Mouse (Mus musculus): Measurements from ENCODE around the gene Ubqln3.

Ubqln3 gene

GRCm38 (mm10) chr7:104143179-104143578, at the start of gene Ubqln3:
Gene Ubqln3, minus strand, starts transcription at chr7:104143279.
- in situ Hi-C loops (cut with MboI, MseI): no loop called here

GRCm38 (mm10) chr7:104191275-104191674, 48.2 kb upstream of the Ubqln3 start:
- in situ Hi-C loops (cut with MboI, MseI): no loop called here

GRCm38 (mm10) chr7:104183292-104183691, 40.2 kb upstream of the Ubqln3 start, which contains the start of gene Olfr648:
Gene Olfr648, minus strand, starts transcription at chr7:104183392.
- in situ Hi-C loops (cut with MboI, MseI): loop anchor here (10.0 kb wide), 1 partner anchor 238 kb away; the partner anchor contains the start of gene Olfr633

- in situ Hi-C loops (cut with MboI, MseI): no loop called here
These were observed 36.0 kb upstream of the Ubqln3 start for GRCm38 (mm10) chr7:104179074-104179473.

- in situ Hi-C loops (cut with MboI, MseI): no loop called here
These were observed 35.5 kb upstream of the Ubqln3 start for GRCm38 (mm10) chr7:104178422-104179054.

- in situ Hi-C loops (cut with MboI, MseI): no loop called here
These were observed 32.0 kb upstream of the Ubqln3 start for GRCm38 (mm10) chr7:104175085-104175484.

- in situ Hi-C loops (cut with MboI, MseI): no loop called here
These were observed 26.6 kb upstream of the Ubqln3 start for GRCm38 (mm10) chr7:104169634-104170204.

- in situ Hi-C loops (cut with MboI, MseI): no loop called here
These were observed 24.0 kb upstream of the Ubqln3 start for GRCm38 (mm10) chr7:104167105-104167504.

- in situ Hi-C loops (cut with MboI, MseI): no loop called here
These were observed 7.4 kb upstream of the Ubqln3 start, which contains the start of gene Ubqlnl for GRCm38 (mm10) chr7:104150456-104150855. Gene Ubqlnl, minus strand, starts transcription at chr7:104150556.

- in situ Hi-C loops (cut with MboI, MseI): no loop called here
These were observed 5.8 kb downstream of the Ubqln3 start, which contains the start of gene Olfr643 for GRCm38 (mm10) chr7:104137305-104137704. Gene Olfr643, minus strand, starts transcription at chr7:104137405.

GRCm38 (mm10) chr7:104129726-104130125, 13.4 kb downstream of the Ubqln3 start, which contains the start of gene Ubqln5:
Gene Ubqln5, minus strand, starts transcription at chr7:104129826.
- in situ Hi-C loops (cut with MboI, MseI): no loop called here

GRCm38 (mm10) chr7:104104757-104104972, 38.4 kb downstream of the Ubqln3 start, which contains the start of gene Olfr646:
Gene Olfr646, plus strand, starts transcription at chr7:104104873.
- in situ Hi-C loops (cut with MboI, MseI): no loop called here

GRCm38 (mm10) chr7:104103913-104104756, 38.9 kb downstream of the Ubqln3 start:
- in situ Hi-C loops (cut with MboI, MseI): no loop called here
